Mouse (Mus musculus): ENCODE measurements around the gene Cbx8. TPM values are rescaled to one million over a fixed set of nuclear protein-coding genes. Genes with fewer than 3 reads are reported as not detected.
A peak's percentile ranks its signal among the peaks of the same experiment; 100 is the strongest.

Cbx8 gene
- total RNA-seq (2022), result 10 to 100 TPM; 15.3 to 24.0 (median 16.5) TPM

GRCm38 (mm10) chr11:119040600-119041324 is at the start of gene Cbx8:
Cbx8 (minus strand) TSS chr11:119040969.
- peak; percentile 99 for DNase-seq

GRCm38 (mm10) chr11:119090076-119090960 is 49.5 kb upstream of the Cbx8 start:
- DNase-seq, result peak; percentile 33

GRCm38 (mm10) chr11:119089235-119090075 is 48.7 kb upstream of the Cbx8 start:
- peak; percentile 27 for DNase-seq

- no peak for DNase-seq
Measured at GRCm38 (mm10) chr11:119088391-119089234, 47.8 kb upstream of the Cbx8 start.

GRCm38 (mm10) chr11:119087301-119088082 is 46.7 kb upstream of the Cbx8 start:
- DNase-seq, result peak; percentile 54

GRCm38 (mm10) chr11:119086144-119086971 is 45.6 kb upstream of the Cbx8 start, which contains the start of gene Cbx4:
Cbx4 (minus strand) TSS chr11:119086221.
- DNase-seq, result peak; percentile 90

- peak; percentile 57 for DNase-seq
Measured at GRCm38 (mm10) chr11:119085279-119086062, 44.7 kb upstream of the Cbx8 start.

GRCm38 (mm10) chr11:119084446-119085278 is 43.9 kb upstream of the Cbx8 start:
- DNase-seq, result peak; percentile 50

- peak; percentile 81 for DNase-seq
Measured at GRCm38 (mm10) chr11:119083724-119084445, 43.1 kb upstream of the Cbx8 start.

- DNase-seq, result peak; percentile 47
Measured at GRCm38 (mm10) chr11:119082638-119083599, 42.1 kb upstream of the Cbx8 start.

- DNase-seq, result peak; percentile 56
Measured at GRCm38 (mm10) chr11:119081839-119082637, 41.3 kb upstream of the Cbx8 start.

GRCm38 (mm10) chr11:119081148-119081838 is 40.5 kb upstream of the Cbx8 start:
- DNase-seq, result peak; percentile 35

GRCm38 (mm10) chr11:119080461-119081147 is 39.8 kb upstream of the Cbx8 start:
- DNase-seq, result no peak

- no peak for DNase-seq
Measured at GRCm38 (mm10) chr11:119079445-119079837, 38.7 kb upstream of the Cbx8 start.

Measured in adrenal gland, adult 8-10 months (tissue).